Mouse (Mus musculus) urinary bladder, postnatal 25 days (tissue): ENCODE data around the gene 4921539E11Rik.
A peak's percentile ranks its signal among the peaks of the same experiment; 100 is the strongest.

Experiments
- DNase-seq: peaks from one replicate; pipeline ENCODE4 v3.0.0; 2022; ENCODE audit warnings: low spot score

The 4921539E11Rik gene

DNA sequence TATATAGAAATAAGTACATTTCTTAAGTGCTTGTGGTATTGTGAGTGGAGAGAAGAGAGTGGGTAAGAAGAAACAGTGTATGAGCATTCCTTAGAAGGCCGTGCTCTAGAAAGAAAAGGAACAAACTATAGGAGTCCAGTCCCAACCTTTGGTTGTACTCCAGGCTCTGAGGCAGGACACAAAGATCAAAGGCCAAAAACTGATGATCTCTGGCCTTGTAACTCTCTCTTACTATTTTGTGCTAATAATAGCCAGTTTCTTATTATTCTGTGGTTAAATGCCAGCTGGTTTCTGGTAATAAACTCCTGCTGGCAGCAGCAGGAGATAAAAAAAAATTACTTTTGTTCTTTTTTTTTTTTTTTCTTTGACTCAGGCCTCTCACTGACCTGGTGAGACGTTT lies 58.5 kb downstream of the 4921539E11Rik start:
- DNase-seq = no peak

DNA sequence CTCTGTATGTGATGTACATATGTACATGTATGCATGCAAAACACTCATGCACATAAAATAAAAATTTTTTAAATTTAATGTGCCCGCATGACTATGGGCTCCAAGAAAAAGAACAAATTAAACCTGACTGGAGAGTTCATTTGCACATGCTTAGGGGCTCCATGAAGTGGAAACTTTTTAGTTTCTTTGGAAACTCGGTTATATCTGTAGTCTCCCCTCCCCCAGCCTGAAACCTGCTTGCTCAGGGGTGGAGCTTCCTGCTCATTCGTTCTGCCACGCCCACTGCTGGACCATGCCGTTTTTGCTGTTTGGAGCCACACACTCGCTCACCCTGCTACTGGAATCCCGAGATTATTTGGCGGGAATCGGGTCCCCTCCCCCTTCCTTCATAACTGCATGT lies 67.8 kb downstream of the 4921539E11Rik start:
- DNase-seq = no peak

DNA sequence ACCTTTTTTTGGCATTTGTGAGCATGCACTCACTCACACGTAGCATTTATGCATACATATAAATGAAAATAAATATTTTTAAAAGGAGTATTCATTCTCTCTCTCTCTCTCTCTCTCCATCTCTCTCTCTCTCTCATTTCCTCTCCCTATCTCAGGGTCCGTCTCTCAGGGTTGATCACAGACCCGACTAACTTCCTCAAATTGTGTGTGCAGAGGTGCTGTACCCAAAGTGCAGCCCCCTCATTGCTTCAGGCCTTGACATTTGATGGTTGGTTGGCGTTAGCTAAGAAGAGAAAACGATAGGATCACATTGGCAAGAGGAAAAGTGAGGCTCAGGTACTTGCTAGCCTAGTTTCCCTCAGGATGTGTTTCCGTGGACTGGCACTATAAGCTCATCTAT lies 68.9 kb downstream of the 4921539E11Rik start:
- DNase-seq = no peak

DNA sequence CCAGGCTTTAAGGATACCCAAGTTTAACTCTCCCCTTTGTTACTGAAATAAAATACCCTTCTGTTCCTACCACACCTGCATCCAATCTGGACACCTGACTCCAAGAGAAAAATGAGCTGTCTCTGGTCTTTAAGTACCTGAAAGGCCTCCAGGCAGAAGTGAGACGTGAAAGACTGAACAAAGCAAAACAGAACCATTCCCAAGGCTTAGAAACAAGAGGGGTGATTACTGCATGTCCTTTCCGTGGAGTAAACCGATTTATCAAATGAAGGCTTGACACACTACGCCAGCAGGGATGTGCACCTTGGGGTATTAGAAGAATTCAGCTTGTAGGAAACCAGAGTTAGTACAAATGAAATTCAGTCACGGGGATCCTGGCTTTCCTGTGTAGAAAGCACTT lies 71.7 kb downstream of the 4921539E11Rik start:
- DNase-seq = no peak

DNA sequence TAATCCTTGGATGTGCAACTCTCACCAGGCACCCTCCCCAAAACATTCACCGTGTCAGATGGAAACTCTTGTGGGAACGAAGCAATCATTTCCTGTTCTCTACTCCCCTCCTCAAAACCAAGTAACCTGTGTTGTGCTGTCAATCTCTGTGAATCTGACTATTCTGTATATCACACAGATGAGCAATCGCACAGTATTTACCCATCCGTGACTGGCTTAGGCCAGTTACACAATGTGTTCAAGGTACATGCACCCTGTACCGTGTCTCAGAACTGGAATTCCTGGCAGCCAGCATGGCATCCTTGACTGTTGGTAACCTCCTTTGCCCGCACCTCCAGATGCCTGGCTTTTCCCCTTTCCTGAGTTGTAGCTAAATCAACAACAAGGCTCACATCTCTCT lies 74.6 kb downstream of the 4921539E11Rik start:
- no peak for DNase-seq

DNA sequence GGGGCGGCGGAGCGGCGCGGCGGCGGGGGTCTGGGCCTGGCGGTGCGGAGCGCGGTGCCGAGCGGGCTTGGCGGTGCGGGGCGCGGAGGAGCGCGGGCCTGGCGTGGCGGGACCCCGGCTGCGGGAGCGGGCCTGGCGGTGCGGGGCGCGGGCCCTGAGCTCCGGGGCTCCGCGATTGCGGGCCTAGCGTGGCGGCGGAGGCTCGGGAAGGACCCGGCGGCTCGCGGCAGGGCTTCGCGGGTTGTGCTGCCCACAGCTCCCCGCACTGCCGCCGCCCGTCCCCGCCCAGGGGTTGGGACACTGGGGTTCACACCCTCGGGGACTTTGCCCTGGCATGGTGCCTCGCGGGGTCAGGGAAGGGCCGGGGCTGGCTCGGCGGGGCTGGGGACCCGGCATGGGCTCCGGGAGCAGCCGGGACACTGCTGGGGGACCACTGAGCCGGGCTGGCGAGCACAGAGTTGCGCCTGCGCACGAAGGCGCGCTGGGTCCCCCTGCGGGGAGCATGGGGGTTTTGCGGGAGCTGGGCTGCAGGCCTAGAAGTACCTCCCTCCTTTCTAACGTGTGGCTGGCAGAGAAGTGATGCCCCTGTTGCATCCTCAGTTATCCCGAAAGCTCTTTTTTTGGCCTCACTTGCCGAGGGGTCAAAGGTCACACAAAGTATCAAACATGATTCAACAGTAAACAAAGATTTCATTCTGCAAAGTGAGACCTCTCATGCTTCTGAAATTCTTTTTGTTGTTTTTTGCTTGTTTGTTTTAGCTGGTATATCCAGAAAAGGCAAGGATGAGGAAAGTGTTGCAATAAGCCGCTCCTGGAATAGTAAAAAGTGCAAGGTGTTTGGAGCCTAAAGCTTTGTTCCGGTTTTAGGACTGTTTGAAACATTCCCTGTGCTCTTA lies 75.5 kb downstream of the 4921539E11Rik start, which contains the start of gene Slc35d1:
Gene Slc35d1, minus strand, starts transcription at position 240 of the 896 bp plus-strand sequence.
- peak; percentile 68 for DNase-seq

DNA sequence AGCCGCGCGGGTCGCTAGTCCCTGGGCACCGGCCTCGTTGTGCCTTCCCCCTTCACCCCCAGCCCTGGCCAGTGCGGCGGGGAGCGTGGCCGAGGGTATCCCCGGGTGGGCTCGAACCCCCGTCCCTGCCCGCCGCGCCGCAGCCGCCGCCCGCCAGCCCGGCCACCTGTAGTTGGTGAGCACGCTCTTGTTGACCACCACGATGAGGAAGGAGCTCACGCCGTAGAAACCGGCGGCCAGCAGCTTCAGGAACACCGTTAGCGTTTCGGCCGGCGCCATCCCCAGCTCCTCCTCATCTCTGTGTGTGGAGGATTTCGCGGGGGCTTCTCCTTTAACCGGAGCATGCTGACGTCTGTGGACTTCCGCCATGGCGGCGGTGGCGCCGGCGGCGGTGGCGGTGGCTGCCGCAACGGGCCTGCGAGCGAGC lies 76.2 kb downstream of the 4921539E11Rik start:
- DNase-seq = peak; percentile 54

DNA sequence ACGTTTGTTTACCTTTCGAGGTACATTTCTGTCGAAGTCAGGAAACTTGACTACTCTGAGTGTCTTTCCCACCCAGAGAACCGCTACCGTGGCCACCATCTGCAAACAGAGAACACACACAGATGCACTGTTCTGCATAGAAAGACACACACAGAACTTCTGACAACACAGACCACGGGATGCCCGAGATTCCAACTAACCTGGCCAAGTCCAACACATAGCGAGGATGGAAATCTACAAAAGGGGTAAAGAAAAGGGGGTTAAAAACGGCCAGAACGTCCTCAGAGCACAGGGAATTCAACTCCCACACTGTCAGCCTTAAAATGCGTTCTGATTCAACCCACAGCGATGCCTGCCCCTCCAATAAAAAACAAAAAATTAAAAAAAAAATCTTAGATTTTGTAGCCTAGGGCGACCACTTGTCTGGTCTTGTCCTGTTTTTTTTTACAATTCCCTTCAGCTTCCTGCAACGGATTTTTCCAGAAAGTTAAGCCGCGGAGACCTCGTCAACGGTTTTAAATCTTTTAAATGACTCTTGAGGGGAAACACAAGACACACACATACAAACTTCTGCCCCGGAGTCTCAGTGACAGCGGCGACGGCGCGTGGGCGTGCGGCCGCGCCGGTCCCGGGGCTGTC lies 76.7 kb downstream of the 4921539E11Rik start:
- DNase-seq = no peak

DNA sequence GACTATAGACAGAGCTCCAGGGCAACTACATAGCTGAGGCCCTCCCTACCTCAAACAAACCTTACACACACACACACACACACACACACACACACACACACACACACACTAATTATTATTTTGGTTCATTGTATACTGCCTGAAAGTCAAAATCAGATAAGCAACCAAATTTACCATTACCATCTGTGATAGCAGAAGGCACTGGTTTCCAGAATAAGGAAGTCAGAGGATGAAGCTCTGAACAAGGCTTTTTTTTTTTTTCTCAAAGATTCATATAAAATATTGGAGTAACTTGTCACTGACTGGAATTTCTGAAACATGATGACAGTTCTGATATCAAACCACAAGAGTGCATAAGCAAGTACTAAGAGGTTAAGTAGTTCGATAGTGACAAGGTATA lies 82.1 kb downstream of the 4921539E11Rik start:
- no peak for DNase-seq

DNA sequence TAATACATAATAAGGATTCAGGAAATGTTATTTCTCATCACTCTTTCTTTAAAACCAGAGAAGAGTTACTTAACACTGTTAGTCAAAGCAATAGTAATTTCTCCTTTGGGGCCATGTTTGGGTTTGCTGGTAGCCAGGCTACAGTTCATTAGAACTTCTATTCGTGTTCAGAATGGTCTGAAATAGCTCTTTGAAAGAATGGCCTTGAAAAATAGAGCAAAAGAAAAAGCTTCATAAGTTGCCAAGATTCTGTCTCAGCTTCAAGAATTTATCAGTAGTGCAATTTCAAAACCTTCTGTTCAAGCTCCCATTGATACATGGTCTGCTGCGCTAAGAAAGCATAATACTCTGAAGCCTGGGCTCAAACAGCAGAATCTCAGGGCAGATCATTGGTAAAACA lies 87.0 kb downstream of the 4921539E11Rik start:
- DNase-seq = no peak

DNA sequence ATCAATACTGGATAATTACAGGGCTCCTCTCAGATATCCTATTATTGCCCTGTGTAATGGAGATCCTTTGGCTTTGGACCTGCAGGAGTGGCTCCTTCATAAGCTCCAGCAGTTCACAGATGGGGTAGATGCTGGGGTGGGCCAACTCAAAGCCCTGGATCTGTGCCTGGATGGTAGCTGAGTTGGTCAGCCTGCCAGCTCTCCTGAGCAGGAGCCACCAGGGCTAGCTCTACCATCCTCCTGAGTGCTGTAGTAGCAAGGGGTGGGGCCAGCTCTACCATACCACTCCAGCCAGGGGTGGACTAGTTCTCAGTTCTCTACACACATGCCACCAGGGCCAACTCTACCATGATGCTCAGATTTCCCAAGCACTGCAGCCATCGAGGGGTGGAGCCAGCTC lies 90.6 kb downstream of the 4921539E11Rik start:
- no peak for DNase-seq

DNA sequence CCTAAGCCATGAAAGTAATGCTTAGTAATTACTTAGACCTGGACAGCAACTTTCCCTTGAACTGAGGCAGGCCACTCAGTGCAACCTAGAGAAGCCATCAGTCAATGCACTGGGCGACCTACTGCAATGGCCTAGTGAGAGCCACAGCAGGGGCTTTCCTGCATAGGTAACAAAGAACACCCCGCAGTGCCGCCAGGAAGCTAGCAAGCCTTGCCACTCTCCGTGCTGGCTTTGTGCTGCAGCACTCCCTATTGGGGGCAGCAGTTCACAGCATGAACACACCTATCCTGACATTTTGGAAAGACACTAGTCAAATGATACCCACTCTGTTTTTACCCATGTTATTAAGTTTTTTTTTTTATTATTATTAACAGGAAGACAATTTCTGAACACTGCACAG lies 91.6 kb downstream of the 4921539E11Rik start:
- no peak for DNase-seq

DNA sequence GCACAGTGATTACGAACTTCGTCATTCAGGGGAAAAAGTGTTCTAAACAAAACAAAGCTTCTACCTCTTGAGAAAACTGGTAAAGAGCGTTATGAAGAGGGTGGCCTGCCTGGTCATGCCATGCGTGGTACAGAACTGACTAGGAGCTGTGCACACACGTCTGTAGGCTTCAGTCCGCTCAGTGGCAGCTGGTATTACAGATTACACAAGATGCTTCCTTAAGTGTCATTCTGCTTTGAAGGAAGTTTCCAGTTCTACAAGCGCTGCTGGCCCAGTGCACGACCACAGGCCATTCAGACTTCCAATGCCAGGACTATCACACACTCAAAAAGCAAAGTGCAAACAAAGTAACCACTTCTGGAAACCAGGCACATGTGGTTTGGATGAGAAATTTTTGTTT lies 93.3 kb downstream of the 4921539E11Rik start:
- no peak for DNase-seq

DNA sequence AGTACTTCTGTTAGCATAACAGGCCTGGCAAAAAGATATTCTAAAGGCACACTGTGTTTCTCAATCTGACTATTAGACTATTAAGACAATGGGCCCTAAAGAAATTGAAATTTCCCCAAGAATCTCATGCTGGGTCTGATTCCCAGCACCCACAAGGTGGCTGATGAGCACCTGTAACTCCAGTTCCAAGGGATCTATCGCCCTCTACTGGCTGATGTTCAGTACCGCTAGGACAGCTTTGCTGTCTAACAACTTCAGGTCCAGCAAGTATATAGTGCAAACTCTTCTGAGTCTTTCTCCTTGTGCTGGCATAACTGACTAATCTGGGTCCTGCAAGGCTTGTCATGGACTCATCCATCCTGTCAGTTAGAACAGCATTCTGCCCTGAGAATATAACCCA lies 98.2 kb downstream of the 4921539E11Rik start:
- DNase-seq = no peak

DNA sequence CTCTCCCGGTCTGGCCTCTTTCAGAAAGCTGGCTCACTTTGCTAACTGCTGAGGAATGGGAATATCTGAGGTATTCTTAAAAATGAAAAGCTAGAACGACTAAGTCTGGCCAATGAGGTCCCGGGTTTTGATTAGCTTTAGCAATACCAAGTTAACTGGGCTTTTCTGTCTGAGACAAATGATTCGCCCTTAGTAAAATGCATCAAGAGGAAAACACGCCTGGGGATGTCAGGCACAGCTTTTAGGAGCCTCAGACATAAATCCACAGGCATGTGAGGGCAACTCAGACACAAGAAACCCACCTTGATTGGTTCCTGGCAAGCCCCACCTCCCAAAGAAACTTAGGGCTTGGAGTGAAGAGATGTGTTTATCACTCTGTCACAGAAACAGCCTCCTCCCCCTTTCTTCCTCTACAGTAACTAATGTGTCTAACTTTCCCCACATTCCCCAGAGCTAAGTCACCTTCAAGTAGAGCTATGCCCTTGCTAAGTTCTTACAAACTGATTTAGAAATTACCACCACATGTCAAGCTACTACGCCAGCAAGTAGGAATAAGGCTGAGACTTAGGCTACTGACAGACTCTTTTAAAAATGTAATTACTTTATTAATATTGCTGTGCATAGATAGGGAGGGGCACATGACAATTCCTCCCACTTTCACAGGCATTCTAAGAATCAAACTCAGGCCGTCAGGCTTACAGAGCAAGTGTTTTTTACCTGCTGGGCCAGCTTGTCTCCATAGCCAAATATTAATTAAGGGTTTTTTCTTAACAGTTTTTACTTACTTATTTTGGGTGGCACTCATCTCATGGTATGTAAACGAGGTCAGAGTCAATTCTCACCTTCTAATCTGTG lies 101.7 kb downstream of the 4921539E11Rik start:
- DNase-seq = no peak
